Mouse (Mus musculus) left cerebral cortex, postnatal 14 days (tissue): ENCODE results near the gene Ndufa3. TPM values are rescaled to one million over a fixed set of nuclear protein-coding genes. Genes with fewer than 3 reads are reported as not detected.
A peak's percentile ranks its signal among the peaks of the same experiment; 100 is the strongest.

Experiments
- DNase-seq, 2 experiments: peaks; one replicate each; pipeline ENCODE4 v3.0.0; 2021 to 2022; ENCODE audit warnings: low spot score in 2 of 2, mixed read lengths in 1 of 2
- intact Hi-C: fragments of 180-260 bp; cut with DNase I; formaldehyde crosslinking; loops from one replicate; pipeline ENCODE4 v1.15.1; 2025
- total RNA-seq, 2 experiments: library from RNA; stranded (reverse); gene quantifications; 2 replicates each; pipeline ENCODE4 v1.2.3; 2021

The Ndufa3 gene
- total RNA-seq, 2 experiments from 2014 or later, result 546 to 598 TPM

DNA sequence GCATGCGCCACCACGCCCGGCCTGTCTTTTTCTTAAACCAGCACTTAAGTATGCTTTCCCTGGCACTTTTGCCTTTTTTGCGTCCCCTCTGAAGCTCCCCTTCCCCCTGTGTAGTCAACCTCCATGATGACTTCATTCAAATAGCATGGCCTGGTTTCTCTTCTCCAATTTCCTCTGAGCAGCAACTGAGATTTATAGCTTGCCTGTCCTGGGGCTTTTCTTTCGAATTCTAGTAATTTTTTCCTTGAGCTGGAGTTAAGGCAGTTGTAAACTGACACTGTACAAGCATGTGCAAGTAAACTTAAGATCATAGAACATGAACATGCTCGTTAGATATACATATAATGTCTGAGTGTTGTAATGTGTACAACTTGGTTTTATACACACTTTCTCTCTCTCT lies 9.8 kb upstream of the Ndufa3 start:
- DNase-seq, result no peak
- intact Hi-C loops, result no loop called here

GRCm38 (mm10) chr7:3608668-3609067 lies 8.5 kb upstream of the Ndufa3 start:
- DNase-seq, result no peak
- intact Hi-C loops, result no loop called here

DNA sequence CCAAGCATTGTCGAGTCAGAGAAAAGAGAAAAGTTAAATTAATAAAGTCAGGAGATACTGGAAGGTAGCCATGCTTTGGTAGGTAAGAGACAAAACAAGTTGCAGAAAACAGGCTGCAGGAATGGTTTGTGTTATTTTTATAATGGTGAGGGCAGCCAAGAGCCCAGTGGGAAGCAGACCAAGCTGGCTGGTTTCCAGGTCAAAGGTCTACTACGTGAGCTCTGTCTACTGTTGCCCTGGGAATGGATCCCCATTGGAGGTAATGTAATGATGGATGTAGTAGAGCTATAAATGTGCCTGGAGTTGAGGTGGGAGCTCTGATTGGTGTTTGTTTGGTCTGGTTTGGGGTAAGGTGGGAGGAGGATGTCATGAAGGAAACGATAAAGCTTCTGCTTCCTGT lies 8.1 kb upstream of the Ndufa3 start:
- no peak for DNase-seq
- intact Hi-C loops, result no loop called here

DNA sequence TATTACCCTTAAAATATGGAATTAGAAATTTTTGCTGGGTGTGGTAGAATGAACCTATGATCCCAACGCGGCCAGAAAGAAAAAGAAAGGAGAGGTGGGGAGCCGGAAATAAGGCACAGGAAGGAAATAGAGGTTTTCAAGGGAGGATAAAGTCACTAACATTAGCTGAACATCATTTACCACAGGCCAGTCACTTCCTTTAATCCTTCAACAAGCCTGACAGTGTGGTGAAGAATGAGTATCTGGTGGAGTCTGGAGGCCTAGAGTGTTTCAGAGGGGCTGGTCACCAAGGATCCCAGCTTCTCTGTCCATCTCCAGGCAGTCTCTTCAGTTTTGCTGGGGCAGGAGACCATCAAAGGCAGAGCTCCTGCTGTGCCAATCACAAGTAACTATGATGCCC lies 6.7 kb upstream of the Ndufa3 start:
- no peak for DNase-seq
- intact Hi-C loops, result no loop called here

DNA sequence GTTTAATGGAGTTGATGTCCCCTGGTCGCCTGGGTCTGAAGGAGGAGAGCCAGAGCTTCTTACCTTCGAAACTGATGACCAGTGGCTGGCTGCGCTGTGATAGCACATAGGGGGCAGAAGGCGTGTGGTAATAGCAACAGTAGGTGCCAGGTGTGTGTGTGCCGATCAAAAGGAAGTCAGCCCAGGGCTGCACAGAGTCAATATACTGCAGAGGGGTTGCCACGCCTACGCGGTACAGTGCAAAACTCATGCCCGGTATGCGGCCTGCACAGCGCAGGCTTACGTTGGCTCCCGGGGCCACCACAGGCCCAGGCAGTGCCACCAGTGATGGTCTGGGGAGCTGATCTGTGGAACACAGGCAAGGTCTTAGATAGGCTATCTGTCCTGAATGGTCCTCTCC lies 6.2 kb upstream of the Ndufa3 start:
- DNase-seq, result no peak
- intact Hi-C loops, result no loop called here

DNA sequence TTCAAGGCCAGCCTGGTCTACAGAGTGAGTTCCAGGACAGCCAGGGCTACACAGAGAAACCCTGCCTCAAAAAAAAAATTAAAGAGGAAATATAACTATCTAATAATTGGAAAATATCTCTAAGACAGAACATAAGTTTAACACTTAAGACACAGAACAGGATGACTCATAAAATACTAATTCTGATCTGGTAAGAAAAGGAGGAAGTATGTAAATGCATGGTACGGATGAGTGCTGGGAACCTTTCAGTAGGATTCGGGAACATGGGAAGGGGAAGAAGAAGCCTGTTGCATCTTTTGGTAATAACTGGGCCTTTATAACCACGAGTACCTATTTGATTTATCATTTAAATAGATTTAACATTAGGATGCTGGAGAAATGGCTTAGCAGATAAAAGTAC lies 3.2 kb upstream of the Ndufa3 start:
- intact Hi-C loops, result no loop called here
- no peak for DNase-seq

DNA sequence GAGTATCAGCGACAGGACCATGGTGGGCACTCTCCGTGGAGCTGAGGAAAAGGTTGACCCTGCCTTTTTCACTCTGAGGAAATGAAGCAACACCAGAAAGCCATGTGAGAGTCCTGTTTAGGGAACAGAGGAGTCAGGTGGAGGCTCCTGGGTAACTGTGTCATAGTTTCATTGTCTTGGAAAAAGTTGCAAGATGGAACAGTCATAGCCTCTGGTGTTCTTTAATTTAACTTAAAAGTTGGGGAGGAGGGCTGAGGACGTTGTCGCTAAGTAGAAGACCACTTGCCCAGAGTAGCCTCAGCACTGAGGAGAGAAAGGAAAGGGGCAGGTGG lies 1.1 kb upstream of the Ndufa3 start, which contains the start of gene Oscar:
Oscar (minus strand) TSS at position 101 of the 332 bp plus-strand sequence.
- intact Hi-C loops, result no loop called here
- DNase-seq, result no peak

- DNase-seq, result peak; percentile 36 to 67
- intact Hi-C loops, result no loop called here
These were observed 558 bp upstream of the Ndufa3 start for GRCm38 (mm10) chr7:3616389-3617241.

DNA sequence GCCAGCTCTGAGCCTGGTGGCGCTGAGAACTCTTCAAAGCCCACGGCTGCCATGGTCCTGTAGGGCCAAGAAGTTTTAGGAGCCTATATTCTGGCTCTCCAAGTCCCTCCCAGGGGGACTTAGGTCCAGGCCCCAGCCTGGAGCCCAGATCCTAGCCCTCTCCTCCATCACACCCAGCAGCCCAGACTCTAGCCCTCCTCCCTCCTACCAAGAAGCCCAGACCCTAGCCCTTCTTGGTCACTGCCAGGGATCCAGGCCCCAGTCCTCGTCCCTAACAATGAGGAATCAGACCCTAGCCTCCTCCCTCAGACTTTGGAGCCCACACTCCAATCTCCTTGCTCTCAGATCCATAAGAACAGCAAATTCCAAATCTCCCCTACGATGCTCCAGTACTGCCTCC lies 11.9 kb downstream of the Ndufa3 start:
- intact Hi-C loops, result no loop called here
- no peak for DNase-seq

DNA sequence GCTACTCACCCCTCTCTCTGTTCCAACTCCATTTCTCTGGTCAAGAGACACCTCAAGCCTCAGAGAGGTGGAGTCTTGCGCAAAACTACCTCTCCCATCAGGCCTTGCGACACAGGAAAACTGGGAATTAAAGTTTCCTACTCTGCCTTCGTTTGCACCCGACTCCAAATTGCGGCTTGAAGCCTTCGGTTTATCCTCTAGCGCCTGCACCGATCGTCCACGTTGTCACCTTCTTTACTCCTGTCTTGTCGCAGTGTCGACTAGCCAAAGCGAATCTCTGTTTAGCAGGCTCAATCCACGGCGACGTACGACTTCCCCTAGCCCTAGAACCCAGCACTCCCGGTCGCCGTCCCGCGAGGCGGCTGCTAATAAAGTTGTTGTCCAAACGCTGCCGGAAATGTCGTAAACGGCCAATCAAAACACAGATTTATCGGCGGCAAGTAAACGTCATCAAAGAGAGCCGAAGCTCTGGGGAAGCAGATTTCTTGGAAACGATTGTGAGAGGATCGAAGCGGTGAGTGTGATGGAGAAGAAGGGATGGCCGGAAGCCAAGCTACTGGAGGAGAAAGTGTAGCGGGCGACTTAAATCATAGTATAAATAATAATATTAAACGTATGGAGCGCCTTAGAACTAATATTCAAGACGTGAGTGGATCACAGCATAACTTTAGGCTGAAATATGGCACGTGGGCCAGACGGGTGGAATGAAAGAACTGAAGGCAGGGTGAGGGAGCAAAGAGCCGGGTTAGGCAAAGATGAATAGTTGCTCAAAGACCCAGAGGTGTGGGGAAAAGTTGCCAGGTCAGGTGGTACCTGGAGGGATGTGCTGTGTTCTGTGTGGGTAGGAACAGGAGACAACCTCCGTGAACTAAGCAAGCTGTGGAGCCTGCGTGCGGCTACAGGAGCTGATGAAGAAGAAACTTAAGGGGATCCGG lies 12.6 kb downstream of the Ndufa3 start, which contains the start of the genes Tfpt and Prpf31:
Tfpt (minus strand) TSS at position 387 of the 935 bp plus-strand sequence.
Prpf31 (plus strand) TSS at position 443 of the 935 bp plus-strand sequence.
- intact Hi-C loops, result no loop called here
- peak; percentile 94 to 95 for DNase-seq

- intact Hi-C loops, result no loop called here
- no peak for DNase-seq
These were observed 13.3 kb downstream of the Ndufa3 start for GRCm38 (mm10) chr7:3630478-3630815.

DNA sequence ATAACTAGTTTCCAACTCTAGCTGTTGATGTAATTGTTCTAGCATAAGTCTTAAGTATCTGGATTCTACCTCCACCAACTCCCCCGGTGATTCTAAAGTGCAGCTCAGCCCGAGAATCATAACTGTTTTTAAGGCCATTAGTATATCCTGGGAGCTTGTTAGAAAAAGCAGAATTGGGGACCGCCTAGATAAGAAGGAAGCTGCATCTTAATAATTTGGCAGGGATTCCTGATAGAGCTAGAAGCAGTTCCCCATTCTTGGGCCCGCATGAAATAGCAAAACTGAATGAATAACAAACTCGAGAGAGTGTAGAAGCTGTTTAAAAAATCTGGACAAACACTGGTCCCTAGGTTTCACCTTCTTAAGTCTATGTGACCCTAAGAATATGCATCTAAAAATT lies 26.2 kb downstream of the Ndufa3 start:
- intact Hi-C loops, result no loop called here
- no peak for DNase-seq

DNA sequence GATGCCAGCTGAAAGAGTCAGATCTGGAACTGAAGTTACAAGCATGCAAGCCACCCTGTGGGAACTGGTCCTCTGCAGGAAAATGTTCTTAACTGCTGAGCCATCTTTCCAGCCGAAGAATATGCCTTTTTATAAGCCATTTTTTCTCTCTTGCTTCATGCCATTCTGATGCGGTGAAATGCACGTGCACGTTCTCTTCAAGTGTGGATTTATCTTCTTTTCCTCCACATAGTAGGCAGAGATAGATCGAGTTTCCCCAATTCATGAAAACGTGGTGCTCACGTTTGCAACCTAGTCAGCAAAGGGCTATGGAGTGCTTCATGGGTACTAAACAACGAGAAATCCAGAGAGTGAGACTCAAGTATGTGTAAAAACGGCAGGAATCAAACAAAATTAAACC lies 26.7 kb downstream of the Ndufa3 start:
- no peak for DNase-seq
- intact Hi-C loops, result no loop called here

GRCm38 (mm10) chr7:3644348-3644671 lies 27.1 kb downstream of the Ndufa3 start:
- intact Hi-C loops, result no loop called here
- no peak for DNase-seq

DNA sequence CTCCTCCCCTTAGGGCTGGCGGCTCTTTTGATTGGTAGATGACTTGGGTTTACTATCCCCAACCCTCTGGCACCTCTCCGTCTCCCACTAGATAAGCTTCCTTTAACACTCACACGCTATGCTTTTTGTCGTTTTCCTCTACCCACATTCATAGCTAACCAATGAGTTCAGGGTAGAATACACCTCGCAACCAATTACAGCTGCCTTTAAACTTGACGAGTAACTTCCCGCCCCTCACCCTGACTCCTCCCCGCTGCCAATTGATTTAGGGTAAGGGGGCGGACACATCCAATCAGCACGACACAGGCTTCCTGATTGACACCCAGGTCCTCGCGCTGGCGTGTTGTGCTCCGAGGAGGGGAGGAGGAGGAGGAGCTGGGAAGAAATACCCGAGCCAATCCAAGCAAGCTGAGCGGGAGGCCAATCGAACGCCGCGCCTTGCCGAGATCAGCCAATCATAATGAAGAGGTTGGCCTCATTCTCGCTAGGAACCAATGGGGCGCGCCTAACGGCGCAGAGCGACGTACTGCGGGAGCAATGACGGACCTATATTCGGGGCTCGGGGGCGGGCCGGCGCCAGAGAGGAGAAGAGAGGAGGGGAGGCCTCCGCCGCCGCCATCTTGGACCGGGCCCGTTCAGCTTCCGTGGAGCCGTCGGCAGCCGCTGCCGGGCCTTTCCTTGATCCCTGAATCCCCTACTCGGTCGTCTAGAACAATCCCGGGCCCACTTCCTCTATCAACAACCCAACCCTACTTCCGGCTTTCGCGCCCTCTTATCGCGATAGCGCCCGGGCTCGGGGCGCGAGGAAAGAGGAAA lies 27.7 kb downstream of the Ndufa3 start, which contains the start of gene Cnot3:
Cnot3 (plus strand) TSS at position 597 of the 816 bp plus-strand sequence.
- intact Hi-C loops, result loop anchor here (5.0 kb wide), 1 partner anchor 47 kb away; the partner anchor contains the start of genes Mboat7 and Tsen34
- DNase-seq, result peak; percentile 99 to 100

DNA sequence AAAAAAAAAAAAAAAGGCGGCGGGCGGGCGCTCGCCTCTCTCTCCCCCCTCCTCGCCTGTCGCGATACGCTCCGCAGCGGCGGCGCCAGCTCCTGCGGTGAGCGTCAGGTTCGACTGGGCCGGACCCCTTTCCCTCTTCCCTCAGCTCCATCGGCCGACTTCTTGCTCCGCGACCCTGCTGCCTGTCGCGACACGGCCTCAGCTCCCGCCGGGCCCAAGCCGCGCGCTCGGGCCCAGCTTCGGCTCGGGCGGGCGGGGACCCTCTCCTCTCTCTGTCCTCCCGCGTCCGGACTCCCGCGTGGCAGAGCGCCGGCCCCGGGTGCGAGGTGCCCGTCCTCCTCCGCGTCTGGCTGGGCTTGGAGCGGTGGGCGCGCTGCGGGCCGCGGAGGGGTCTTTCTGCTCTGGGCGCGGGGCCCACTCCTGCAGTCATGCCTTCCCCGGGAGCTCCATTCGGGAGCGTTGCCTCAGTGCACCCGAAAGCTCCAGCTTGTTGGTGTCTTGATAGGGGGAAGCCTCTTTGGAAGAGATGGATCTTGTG lies 28.4 kb downstream of the Ndufa3 start:
- intact Hi-C loops, result loop anchor here (5.0 kb wide), 1 partner anchor 47 kb away; the partner anchor contains the start of genes Mboat7 and Tsen34
- peak in 1 of 2 experiments; percentile 28 for DNase-seq

GRCm38 (mm10) chr7:3646188-3646587 lies 29.0 kb downstream of the Ndufa3 start:
- intact Hi-C loops, result loop anchor here (5.0 kb wide), 1 partner anchor 46 kb away; the partner anchor contains the start of genes Mboat7 and Tsen34
- no peak for DNase-seq

DNA sequence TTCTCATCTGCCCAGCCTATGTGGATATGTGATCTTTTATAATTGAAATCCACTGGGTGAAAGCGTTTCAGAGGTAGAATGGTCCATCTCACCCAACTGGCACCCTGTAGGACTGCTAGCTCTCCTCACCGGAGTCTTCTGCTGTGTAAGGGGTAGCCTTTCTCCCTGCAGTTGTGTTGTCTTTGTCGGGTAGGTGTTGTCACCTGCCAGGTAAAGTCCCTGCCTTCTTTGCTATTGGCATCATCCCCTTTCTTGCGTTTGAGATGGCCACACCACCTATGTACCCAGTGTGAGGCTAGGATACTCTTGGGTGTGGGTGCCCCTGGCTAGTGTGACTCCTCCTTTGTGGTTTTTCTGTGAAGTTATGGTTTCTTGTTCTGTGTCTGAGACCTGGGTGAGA lies 29.5 kb downstream of the Ndufa3 start:
- DNase-seq, result no peak
- intact Hi-C loops, result loop anchor here (5.0 kb wide), 1 partner anchor 46 kb away; the partner anchor contains the start of genes Mboat7 and Tsen34

- intact Hi-C loops, result no loop called here
- peak in 1 of 2 experiments; percentile 28 for DNase-seq
These were observed 39.8 kb downstream of the Ndufa3 start for GRCm38 (mm10) chr7:3656966-3657365.
